ENCODE assay signal across 16 mouse cellular contexts in the genomic region with DNA sequence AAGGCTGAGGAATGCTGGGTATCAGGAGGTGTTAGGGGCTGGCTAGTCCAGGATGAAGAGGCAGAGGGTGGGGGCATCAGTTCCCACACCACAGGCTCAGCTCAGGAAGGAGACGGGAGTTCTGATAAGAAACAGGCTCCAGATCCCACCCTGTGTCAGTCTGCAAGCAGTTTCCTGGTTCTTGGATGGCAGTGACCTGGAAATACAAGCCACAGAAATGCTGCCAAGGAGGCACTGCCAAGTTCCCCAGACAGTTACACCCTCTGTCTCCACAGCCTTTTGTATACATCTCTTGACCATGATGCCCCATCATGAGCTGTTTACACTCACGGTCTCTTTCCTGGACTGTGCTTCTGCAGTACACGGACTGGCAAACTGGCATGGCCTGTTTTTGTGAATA.
A peak's percentile ranks its signal among the peaks of the same experiment; 100 is the strongest.
DNase-seq lines count a peak whose midpoint lies in the region; ATAC-seq and TF ChIP-seq lines count a peak whose summit lies in the region.
"Had no signal": no experiment of that assay in that cellular context is flagged by ENCODE, and none has a peak within 500 bp of the region (broad histone marks: within the 10 kb centered on the region; RNA-seq: fewer than 3 reads in every experiment).

No protein-coding gene starts in this region.

- ATAC-seq in hindbrain, postnatal 0 days, result 0 out of 2 replicates have a peak, but pooled peaks have one; percentile 32
- ATAC-seq in hindbrain, embryonic 12.5 days (ENCODE audit: low FRiP score), result no peak
- peak; percentile 61 for ATAC-seq in lung, embryonic 16.5 days (ENCODE audit: low read depth)
- ATAC-seq in stomach, embryonic 15.5 days (ENCODE audit: insufficient read depth, low FRiP score, low read depth), result 0 out of 2 replicates have a peak, but pooled peaks have one; percentile 25
- ATAC-seq: forebrain, embryonic 15.5 days; inflammation-experienced regulatory T-cells, adult 6 months; liver, postnatal 0 days had no signal

- H3K9ac ChIP-seq in hindbrain, postnatal 0 days (replicated peaks; ENCODE audit: low read length), result no peak overlapping the region
- H3K9ac ChIP-seq in hindbrain, embryonic 12.5 days, result no peak overlapping the region
- no peak overlapping the region for H3K9ac ChIP-seq in lung, embryonic 16.5 days (ENCODE audit: low read length)
- no peak overlapping the region for H3K9ac ChIP-seq in stomach, embryonic 15.5 days
- H3K9ac ChIP-seq: forebrain, embryonic 15.5 days; limb, embryonic 15.5 days; liver, postnatal 0 days; midbrain, embryonic 12.5 days had no signal

- H3K27me3 ChIP-seq in hindbrain, postnatal 0 days (ENCODE audit: insufficient read depth, low read length), result no peaks in the 10 kb centered on the region; the same call in 1 of the 2 replicates
- peaks cover 40% of the 10 kb centered on the region for H3K27me3 ChIP-seq in hindbrain, embryonic 12.5 days
- no peaks in the 10 kb centered on the region for H3K27me3 ChIP-seq in lung, embryonic 16.5 days (ENCODE audit: control insufficient read depth, insufficient read depth, low read depth, low read length)
- no peaks in the 10 kb centered on the region for H3K27me3 ChIP-seq in stomach, embryonic 15.5 days (replicated peaks)
- H3K27me3 ChIP-seq: forebrain, embryonic 15.5 days; limb, embryonic 15.5 days had no signal

- no peak overlapping the region for H3K27ac ChIP-seq in hindbrain, postnatal 0 days
- H3K27ac ChIP-seq in hindbrain, embryonic 12.5 days, result no peak overlapping the region
- H3K27ac ChIP-seq in lung, embryonic 16.5 days (ENCODE audit: low read length), result no peak overlapping the region
- peak overlapping the region; percentile 50; the same call in 1 of the 2 replicates for H3K27ac ChIP-seq in stomach, embryonic 15.5 days
- H3K27ac ChIP-seq: forebrain, embryonic 15.5 days; limb, embryonic 15.5 days; midbrain, embryonic 12.5 days had no signal

- peak; percentile 32 for DNase-seq in hindbrain, postnatal 0 days (ENCODE audit: low spot score)
- peak; percentile 70 for DNase-seq in brain, embryonic 14.5 days (ENCODE audit: low read depth)
- DNase-seq in embryo, embryonic 10.5 days (ENCODE audit: low spot score), result no peak
- DNase-seq in layer of hippocampus, postnatal 25 days (ENCODE audit: extremely low spot score in 1 of 2, low spot score in 1 of 2), result no peak
- DNase-seq: gastrocnemius, postnatal 14 days; kidney, postnatal 10 days; liver, postnatal 0 days; thymus, postnatal 36 days had no signal

- TF ChIP-seq CTCF in hindbrain, postnatal 0 days (IDR thresholded peaks at IDR 0.05; ENCODE audit: low read depth), result no peak
- TF ChIP-seq CTCF in brain, embryonic 14.5 days (IDR thresholded peaks at IDR 0.05; ENCODE audit: borderline replicate concordance, extremely low read depth, insufficient read depth, insufficient read length), result no peak

- TF ChIP-seq POLR2A in brain, embryonic 14.5 days (IDR thresholded peaks at IDR 0.05; ENCODE audit: borderline replicate concordance, extremely low read depth, insufficient read depth, insufficient read length, poor library complexity, severe bottlenecking), result no peak

- no peaks in the 10 kb centered on the region for H3K36me3 ChIP-seq in hindbrain, postnatal 0 days (ENCODE audit: insufficient read depth, low read length)
- H3K36me3 ChIP-seq in hindbrain, embryonic 12.5 days, result no peaks in the 10 kb centered on the region
- H3K36me3 ChIP-seq in lung, embryonic 16.5 days (ENCODE audit: control insufficient read depth, insufficient read depth, low read length), result no peaks in the 10 kb centered on the region
- H3K36me3 ChIP-seq in stomach, embryonic 15.5 days, result no peaks in the 10 kb centered on the region
- H3K36me3 ChIP-seq: forebrain, embryonic 15.5 days; G1E; limb, embryonic 15.5 days; midbrain, embryonic 12.5 days had no signal

- no peak overlapping the region for H3K4me3 ChIP-seq in hindbrain, postnatal 0 days (ENCODE audit: low read length)
- no peak overlapping the region for H3K4me3 ChIP-seq in hindbrain, embryonic 12.5 days
- H3K4me3 ChIP-seq in lung, embryonic 16.5 days (ENCODE audit: low read length), result no peak overlapping the region
- H3K4me3 ChIP-seq in stomach, embryonic 15.5 days (replicated peaks), result no peak overlapping the region
- H3K4me3 ChIP-seq: forebrain, embryonic 15.5 days; limb, embryonic 15.5 days; midbrain, embryonic 12.5 days had no signal

- H3K4me2 ChIP-seq in hindbrain, postnatal 0 days (ENCODE audit: low read depth, low read length), result no peak overlapping the region
- no peak overlapping the region for H3K4me2 ChIP-seq in hindbrain, embryonic 12.5 days (replicated peaks)
- no peak overlapping the region for H3K4me2 ChIP-seq in lung, embryonic 16.5 days (ENCODE audit: low read depth, low read length)
- no peak overlapping the region for H3K4me2 ChIP-seq in stomach, embryonic 15.5 days
- H3K4me2 ChIP-seq: forebrain, embryonic 15.5 days; limb, embryonic 15.5 days; midbrain, embryonic 12.5 days had no signal

- no peaks in the 10 kb centered on the region for H3K9me3 ChIP-seq in hindbrain, postnatal 0 days (ENCODE audit: low read length)
- no peaks in the 10 kb centered on the region for H3K9me3 ChIP-seq in hindbrain, embryonic 12.5 days (replicated peaks)
- no peaks in the 10 kb centered on the region for H3K9me3 ChIP-seq in lung, embryonic 16.5 days (ENCODE audit: control insufficient read depth, low read length)
- no peaks in the 10 kb centered on the region for H3K9me3 ChIP-seq in stomach, embryonic 15.5 days
- H3K9me3 ChIP-seq: forebrain, embryonic 15.5 days; G1E; limb, embryonic 15.5 days; midbrain, embryonic 12.5 days had no signal

- 39% methylated on average over 3 of the region's 3 CpGs for WGBS in hindbrain, postnatal 0 days
- 68% methylated on average over 3 of the region's 3 CpGs for WGBS in hindbrain, embryonic 12.5 days
- 28% methylated on average over 3 of the region's 3 CpGs for WGBS in lung, embryonic 16.5 days
- 44% methylated on average over 3 of the region's 3 CpGs for WGBS in stomach, embryonic 15.5 days

- H3K4me1 ChIP-seq in hindbrain, postnatal 0 days (ENCODE audit: insufficient read depth, low read length), result peaks cover 3% of the 10 kb centered on the region; the same call in 1 of the 2 replicates
- peaks cover 14% of the 10 kb centered on the region for H3K4me1 ChIP-seq in hindbrain, embryonic 12.5 days
- peaks cover 19% of the 10 kb centered on the region for H3K4me1 ChIP-seq in lung, embryonic 16.5 days (replicated peaks; ENCODE audit: control insufficient read depth, insufficient read depth, low read length)
- peaks cover 6% of the 10 kb centered on the region for H3K4me1 ChIP-seq in stomach, embryonic 15.5 days

Comparison
In these comparisons a context has a peak if more than half of its experiments do, and no peak if none do; other contexts are left out.
1. DNase-seq: peak in hindbrain, postnatal 0 days (single experiment) and brain, embryonic 14.5 days (single experiment); none in embryo, embryonic 10.5 days (single experiment) and layer of hippocampus, postnatal 25 days (0 of 2).